Mouse (Mus musculus): ENCODE measurements around the gene Vmn1r83. TPM values are rescaled to one million over a fixed set of nuclear protein-coding genes. Genes with fewer than 3 reads are reported as not detected.

Gene Vmn1r83
- polyA plus RNA-seq (2012; rRNA removed) (not detected in 2 replicates), polyA plus RNA-seq (2014; fragmentation: Nextera tagmentation; extraction: Ambion mirVana) (not detected in 2 replicates)

DNA sequence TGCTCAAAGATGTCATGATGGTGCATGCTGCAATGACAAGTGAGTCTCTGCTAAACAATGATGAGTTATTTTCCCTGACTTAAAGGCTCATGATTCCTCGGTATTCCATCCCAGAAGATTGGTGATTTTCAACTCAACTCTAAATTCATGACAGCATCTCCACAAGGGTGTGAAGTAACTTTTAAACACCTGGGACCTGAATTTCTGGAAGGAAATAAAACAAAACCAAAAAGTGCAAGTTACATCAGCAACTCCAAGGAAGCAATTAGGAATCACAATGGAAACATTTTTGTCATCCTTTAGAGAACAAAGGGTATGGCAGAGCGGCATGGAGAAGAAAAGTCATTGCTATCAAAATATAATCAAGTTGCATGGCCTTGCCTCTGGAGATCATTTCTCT is at the start of gene Vmn1r83:
Gene Vmn1r83 (minus strand): TSS at position 101 of the 400 bp plus-strand sequence.
- TF ChIP-seq EP300 (IDR thresholded peaks at IDR 0.05; ENCODE audit: low read depth) (no peak), CTCF (IDR thresholded peaks at IDR 0.05; ENCODE audit: low read depth) (no peak)
- Histone ChIP-seq H3K4me2 (ENCODE audit: low read depth) (no peak within 1 kb of the TSS), H3K27ac (no peak within 1 kb of the TSS), H3K9me3 (ENCODE audit: control insufficient read depth, low read length) (no peaks in the 10 kb centered on the region), H3K9ac (replicated peaks) (no peak within 1 kb of the TSS), H3K4me3 (ENCODE audit: insufficient read depth in 1 of 2, low read depth in 2 of 2, low read length in 2 of 2) (no peak within 1 kb of the TSS), H3K36me3 (replicated peaks; ENCODE audit: control insufficient read depth, insufficient read depth, low read depth) (no peaks in the 10 kb centered on the region), H3K4me1 (replicated peaks; ENCODE audit: control insufficient read depth in 2 of 2, insufficient read depth in 2 of 2, low read length in 1 of 2) (no peaks in the 10 kb centered on the region), H3K27me3 (ENCODE audit: control insufficient read depth, insufficient read depth, low read length) (no peaks in the 10 kb centered on the region)
- 59% methylated on average over 2 of the region's 2 CpGs for WGBS (ENCODE audit: insufficient replicate concordance)
- DNase-seq (ENCODE audit: low read depth in 3 of 3, low spot score in 3 of 3) (no peak), ATAC-seq (ENCODE audit: insufficient read depth) (no peak)

DNA sequence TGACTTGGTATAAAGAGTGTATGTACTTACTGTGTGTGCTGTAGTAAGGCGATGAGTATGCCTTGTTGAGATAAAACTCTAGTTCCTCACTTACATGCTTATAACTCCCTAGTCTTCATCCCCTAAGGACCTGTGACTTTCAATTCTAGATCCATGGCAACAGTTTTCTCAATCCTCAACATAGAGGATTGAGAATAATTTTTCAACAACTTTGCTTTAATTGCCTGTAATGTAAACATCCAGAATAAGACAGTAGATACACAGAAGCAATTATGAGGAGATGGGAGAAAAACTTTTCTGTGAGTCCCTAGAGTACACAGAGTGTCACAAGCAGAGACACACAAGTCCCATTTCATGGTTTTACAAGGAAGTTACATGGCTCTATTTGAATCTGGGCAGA is 39.9 kb upstream of the Vmn1r83 start, which contains the start of gene Vmn1r84:
Gene Vmn1r84 (minus strand): TSS at position 101 of the 400 bp plus-strand sequence.
- TF ChIP-seq CTCF (IDR thresholded peaks at IDR 0.05; ENCODE audit: low read depth) (no peak), EP300 (IDR thresholded peaks at IDR 0.05; ENCODE audit: low read depth) (no peak)
- H3K4me1 ChIP-seq (replicated peaks; ENCODE audit: control insufficient read depth in 2 of 2, insufficient read depth in 2 of 2, low read length in 1 of 2): no peaks in the 10 kb centered on the region
- no peak within 1 kb of the TSS for H3K27ac ChIP-seq
- no peaks in the 10 kb centered on the region for H3K36me3 ChIP-seq (replicated peaks; ENCODE audit: control insufficient read depth, insufficient read depth, low read depth)
- H3K4me2 ChIP-seq (ENCODE audit: low read depth): no peak within 1 kb of the TSS
- DNase-seq (ENCODE audit: low read depth in 3 of 3, low spot score in 3 of 3) (no peak), ATAC-seq (ENCODE audit: insufficient read depth) (no peak)
- no peak within 1 kb of the TSS for H3K4me3 ChIP-seq (ENCODE audit: insufficient read depth in 1 of 2, low read depth in 2 of 2, low read length in 2 of 2)
- no peak within 1 kb of the TSS for H3K9ac ChIP-seq (replicated peaks)
- 32% methylated on average over 1 of the region's 1 CpGs for WGBS (ENCODE audit: insufficient replicate concordance)
- no peaks in the 10 kb centered on the region for H3K27me3 ChIP-seq (ENCODE audit: control insufficient read depth, insufficient read depth, low read length)
- H3K9me3 ChIP-seq (ENCODE audit: control insufficient read depth, low read length): no peaks in the 10 kb centered on the region

DNA sequence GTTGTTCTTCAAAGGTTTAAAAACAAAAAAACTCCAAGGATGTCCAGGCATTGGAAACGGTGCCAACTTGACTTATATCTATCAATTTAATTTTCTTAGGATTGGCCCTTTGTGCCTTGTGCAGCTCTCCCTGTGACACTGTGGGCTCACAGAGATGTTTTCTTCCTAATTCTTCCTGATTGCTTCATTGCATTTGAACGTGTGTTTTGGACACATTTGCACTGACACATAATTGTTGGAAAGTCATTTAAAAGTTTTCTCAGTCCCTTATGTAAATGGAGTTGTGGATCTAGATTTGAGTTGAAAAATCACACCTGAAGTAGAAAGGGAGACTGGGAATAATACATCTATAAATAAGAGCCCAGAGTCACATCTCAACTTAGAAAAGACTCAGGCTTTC is 29.2 kb downstream of the Vmn1r83 start, which contains the start of gene Vmn1r82:
Gene Vmn1r82 (plus strand): TSS at position 301 of the 400 bp plus-strand sequence.
- no peak for DNase-seq (ENCODE audit: low read depth in 3 of 3, low spot score in 3 of 3)
- WGBS (ENCODE audit: insufficient replicate concordance): 33% methylated on average over 2 of the region's 2 CpGs
- Histone ChIP-seq H3K4me3 (ENCODE audit: insufficient read depth in 1 of 2, low read depth in 2 of 2, low read length in 2 of 2) (no peak within 1 kb of the TSS), H3K27ac (no peak within 1 kb of the TSS), H3K36me3 (replicated peaks; ENCODE audit: control insufficient read depth, insufficient read depth, low read depth) (no peaks in the 10 kb centered on the region), H3K9ac (replicated peaks) (no peak within 1 kb of the TSS), H3K4me2 (ENCODE audit: low read depth) (no peak within 1 kb of the TSS), H3K9me3 (ENCODE audit: control insufficient read depth, low read length) (no peaks in the 10 kb centered on the region), H3K27me3 (ENCODE audit: control insufficient read depth, insufficient read depth, low read length) (no peaks in the 10 kb centered on the region), H3K4me1 (replicated peaks; ENCODE audit: control insufficient read depth in 2 of 2, insufficient read depth in 2 of 2, low read length in 1 of 2) (no peaks in the 10 kb centered on the region)
- no peak for ATAC-seq (ENCODE audit: insufficient read depth)
- TF ChIP-seq CTCF (IDR thresholded peaks at IDR 0.05; ENCODE audit: low read depth) (no peak), EP300 (IDR thresholded peaks at IDR 0.05; ENCODE audit: low read depth) (no peak)

Small RNA genes within 50 kb of the gene (microRNA-seq; reads per million reads assigned to microRNA genes)
- not detected for gene Gm23521

Other genes with a start within 250 kb of the Vmn1r83 start
- gene Vmn1r78, start 179.2 kb downstream of the Vmn1r83 start, polyA plus RNA-seq (2012; rRNA removed): not detected in 2 replicates
- gene Vmn1r78, start 179.2 kb downstream of the Vmn1r83 start, polyA plus RNA-seq (2014; fragmentation: Nextera tagmentation; extraction: Ambion mirVana): not detected in 2 replicates
- gene Vmn1r79, start 158.2 kb downstream of the Vmn1r83 start, polyA plus RNA-seq (2012; rRNA removed): not detected in 2 replicates
- not detected in 2 replicates for gene Vmn1r79, start 158.2 kb downstream of the Vmn1r83 start, polyA plus RNA-seq (2014; fragmentation: Nextera tagmentation; extraction: Ambion mirVana)
- gene Vmn1r80, start 140.2 kb downstream of the Vmn1r83 start, polyA plus RNA-seq (2012; rRNA removed): not detected in 2 replicates
- not detected in 2 replicates for gene Vmn1r80, start 140.2 kb downstream of the Vmn1r83 start, polyA plus RNA-seq (2014; fragmentation: Nextera tagmentation; extraction: Ambion mirVana)
- not detected in 2 replicates for gene Vmn1r81, start 61.2 kb downstream of the Vmn1r83 start, polyA plus RNA-seq (2012; rRNA removed)
- gene Vmn1r81, start 61.2 kb downstream of the Vmn1r83 start, polyA plus RNA-seq (2014; fragmentation: Nextera tagmentation; extraction: Ambion mirVana): not detected in 2 replicates
- not detected in 2 replicates for gene Vmn1r82, start 29.1 kb downstream of the Vmn1r83 start, polyA plus RNA-seq (2012; rRNA removed)
- not detected in 2 replicates for gene Vmn1r82, start 29.1 kb downstream of the Vmn1r83 start, polyA plus RNA-seq (2014; fragmentation: Nextera tagmentation; extraction: Ambion mirVana)
- not detected in 2 replicates for gene Vmn1r84, start 39.8 kb upstream of the Vmn1r83 start, polyA plus RNA-seq (2012; rRNA removed)
- not detected in 2 replicates for gene Vmn1r84, start 39.8 kb upstream of the Vmn1r83 start, polyA plus RNA-seq (2014; fragmentation: Nextera tagmentation; extraction: Ambion mirVana)
- 0.28 and 0.35 TPM in 2 replicates for gene Zfp551, start 93.3 kb upstream of the Vmn1r83 start, polyA plus RNA-seq (2012; rRNA removed)
- gene Zfp551, start 93.3 kb upstream of the Vmn1r83 start, polyA plus RNA-seq (2014; fragmentation: Nextera tagmentation; extraction: Ambion mirVana): 0.55 and 1.1 TPM in 2 replicates
- 0.89 and 1.3 TPM in 2 replicates for gene Zfp606, start 148.8 kb upstream of the Vmn1r83 start, polyA plus RNA-seq (2012; rRNA removed)
- gene Zfp606, start 148.8 kb upstream of the Vmn1r83 start, polyA plus RNA-seq (2014; fragmentation: Nextera tagmentation; extraction: Ambion mirVana): 3.3 and 3.6 TPM in 2 replicates
- gene 2900092C05Rik, start 183.0 kb upstream of the Vmn1r83 start, polyA plus RNA-seq (2012; rRNA removed): not detected in 2 replicates
- not detected in 2 replicates for gene 2900092C05Rik, start 183.0 kb upstream of the Vmn1r83 start, polyA plus RNA-seq (2014; fragmentation: Nextera tagmentation; extraction: Ambion mirVana)